Mouse (Mus musculus): ENCODE measurements around the gene Tmem35b. TPM values are rescaled to one million over a fixed set of nuclear protein-coding genes. Genes with fewer than 3 reads are reported as not detected.

The Tmem35b gene
- polyA plus RNA-seq (2017; shearing (Covaris generic)): 10 to 100 TPM; 22.2 to 28.1 TPM

GRCm38 (mm10) chr4:127123391-127123790, at the start of gene Tmem35b:
Tmem35b (plus strand) TSS chr4:127123691.

GRCm38 (mm10) chr4:127076875-127077548, 46.5 kb upstream of the Tmem35b start, which contains the start of gene Zmym6:
Zmym6 (plus strand) TSS chr4:127077383.

GRCm38 (mm10) chr4:127168914-127169345, 45.4 kb downstream of the Tmem35b start, which contains the start of gene Dlgap3:
Dlgap3 (plus strand) TSS chr4:127169204.

Other genes starting within 250 kb of the Tmem35b start
- 10 to 100 TPM; 41.7 to 43.8 TPM for gene Zmym4, start 155.6 kb upstream of the Tmem35b start, polyA plus RNA-seq (2017; shearing (Covaris generic))
- 100 to 1,000 TPM; 102 to 108 TPM for gene Sfpq, start 102.4 kb upstream of the Tmem35b start, polyA plus RNA-seq (2017; shearing (Covaris generic))
- 10 to 100 TPM; 20.3 to 22.4 TPM for gene Zmym1, start 62.5 kb upstream of the Tmem35b start, polyA plus RNA-seq (2017; shearing (Covaris generic))
- 10 to 100 TPM; 28.7 to 34.5 TPM for gene Zmym6, start 46.3 kb upstream of the Tmem35b start, polyA plus RNA-seq (2017; shearing (Covaris generic))
- under 1 TPM in 1 of 2 experiments, not detected in 1; 0.16 TPM for gene Dlgap3, start 45.5 kb downstream of the Tmem35b start, polyA plus RNA-seq (2017; shearing (Covaris generic))
- 10 to 100 TPM; 37.9 to 50.9 TPM for gene Smim12, start 120.1 kb downstream of the Tmem35b start, polyA plus RNA-seq (2017; shearing (Covaris generic))
- gene Gja4, start 190.3 kb downstream of the Tmem35b start, polyA plus RNA-seq (2017; shearing (Covaris generic)): not detected
- gene Gjb3, start 207.2 kb downstream of the Tmem35b start, polyA plus RNA-seq (2017; shearing (Covaris generic)): under 1 TPM; 0.29 to 0.37 TPM
- not detected for gene Gjb4, start 230.4 kb downstream of the Tmem35b start, polyA plus RNA-seq (2017; shearing (Covaris generic))
- gene Gjb5, start 234.5 kb downstream of the Tmem35b start, polyA plus RNA-seq (2017; shearing (Covaris generic)): not detected

Data from inflammation-experienced regulatory T-cells (primary cell).